Mouse (Mus musculus): ENCODE results near the gene Vmn1r198. TPM values are rescaled to one million over a fixed set of nuclear protein-coding genes. Genes with fewer than 3 reads are reported as not detected.

Vmn1r198 gene
- polyA plus RNA-seq, 1 experiment from 2014 or later = not detected

GRCm38 (mm10) chr13:22390073-22390472 lies 39.9 kb downstream of the Vmn1r198 start, which contains the start of gene Vmn1r200:
Gene Vmn1r200 (plus strand): TSS chr13:22390373.
- ATAC-seq (ENCODE audit: low FRiP score) = no peak
- H3K27me3 ChIP-seq (replicated peaks) = no peaks in the 10 kb centered on the region
- WGBS = 66% methylated on average over 3 of the region's 3 CpGs

DNA sequence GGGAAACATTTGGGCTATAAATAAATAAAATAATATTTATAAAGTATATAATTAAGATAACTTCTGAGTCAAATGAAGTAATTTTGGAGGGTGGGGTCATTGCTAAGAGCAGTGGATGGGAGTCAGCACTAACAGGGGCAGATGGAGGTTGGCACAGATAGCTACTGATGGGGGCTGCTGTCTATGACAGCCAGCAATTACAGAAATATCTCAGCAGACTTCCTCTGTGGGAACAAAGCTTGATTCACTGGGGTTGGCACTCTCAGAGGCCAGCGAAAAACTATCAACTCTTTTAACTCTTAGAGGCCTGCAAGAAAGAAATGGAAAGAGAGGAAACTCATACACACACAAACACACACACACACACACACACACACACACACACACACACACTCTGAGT lies 52.8 kb downstream of the Vmn1r198 start:
- H3K4me1 ChIP-seq = no peaks in the 10 kb centered on the region
- H3K27ac ChIP-seq (replicated peaks) = no peak overlapping the region
- H3K27me3 ChIP-seq (replicated peaks) = no peaks in the 10 kb centered on the region
- 75% methylated on average over 1 of the region's 1 CpGs for WGBS
- 0 out of 2 replicates have a peak, but pooled peaks cover 2% of the 10 kb centered on the region for H3K9me3 ChIP-seq (replicated peaks)
- H3K4me3 ChIP-seq (replicated peaks) = no peak overlapping the region
- H3K4me2 ChIP-seq = no peak overlapping the region
- no peaks in the 10 kb centered on the region for H3K36me3 ChIP-seq
- no peak for ATAC-seq (ENCODE audit: low FRiP score)
- H3K9ac ChIP-seq (replicated peaks) = no peak overlapping the region

More at GRCm38 (mm10) chr13:22390073-22390472, 39.9 kb downstream of the Vmn1r198 start, which contains the start of gene Vmn1r200:
- no peak within 1 kb of the TSS for H3K4me3 ChIP-seq (replicated peaks)
- H3K9me3 ChIP-seq (replicated peaks) = no peaks in the 10 kb centered on the region
- H3K9ac ChIP-seq (replicated peaks) = no peak within 1 kb of the TSS
- no peaks in the 10 kb centered on the region for H3K4me1 ChIP-seq
- H3K27ac ChIP-seq (replicated peaks) = no peak within 1 kb of the TSS
- H3K36me3 ChIP-seq = no peaks in the 10 kb centered on the region
- H3K4me2 ChIP-seq = no peak within 1 kb of the TSS

Other genes starting within 250 kb of the Vmn1r198 start
- gene Vmn1r189, start 244.5 kb upstream of the Vmn1r198 start, polyA plus RNA-seq (2015; fragmentation: Nextera tagmentation; extraction: Ambion mirVana) = not detected in 2 replicates
- not detected in 2 replicates for gene Vmn1r191, start 166.4 kb upstream of the Vmn1r198 start, polyA plus RNA-seq (2015; fragmentation: Nextera tagmentation; extraction: Ambion mirVana)
- not detected in 2 replicates for gene Vmn1r192, start 159.2 kb upstream of the Vmn1r198 start, polyA plus RNA-seq (2015; fragmentation: Nextera tagmentation; extraction: Ambion mirVana)
- gene Vmn1r193, start 127.2 kb upstream of the Vmn1r198 start, polyA plus RNA-seq (2015; fragmentation: Nextera tagmentation; extraction: Ambion mirVana) = not detected in 2 replicates
- not detected in 2 replicates for gene Vmn1r194, start 106.1 kb upstream of the Vmn1r198 start, polyA plus RNA-seq (2015; fragmentation: Nextera tagmentation; extraction: Ambion mirVana)
- gene Vmn1r195, start 79.8 kb upstream of the Vmn1r198 start, polyA plus RNA-seq (2015; fragmentation: Nextera tagmentation; extraction: Ambion mirVana) = not detected in 2 replicates
- not detected in 2 replicates for gene Vmn1r196, start 60.4 kb upstream of the Vmn1r198 start, polyA plus RNA-seq (2015; fragmentation: Nextera tagmentation; extraction: Ambion mirVana)
- not detected in 2 replicates for gene Vmn1r197, start 25.8 kb upstream of the Vmn1r198 start, polyA plus RNA-seq (2015; fragmentation: Nextera tagmentation; extraction: Ambion mirVana)
- gene Vmn1r199, start 29.5 kb downstream of the Vmn1r198 start, polyA plus RNA-seq (2015; fragmentation: Nextera tagmentation; extraction: Ambion mirVana) = not detected in 2 replicates
- not detected in 2 replicates for gene Vmn1r200, start 40.0 kb downstream of the Vmn1r198 start, polyA plus RNA-seq (2015; fragmentation: Nextera tagmentation; extraction: Ambion mirVana)
- gene Vmn1r201, start 121.6 kb downstream of the Vmn1r198 start, polyA plus RNA-seq (2015; fragmentation: Nextera tagmentation; extraction: Ambion mirVana) = not detected in 2 replicates
- not detected in 2 replicates for gene Vmn1r202, start 155.0 kb downstream of the Vmn1r198 start, polyA plus RNA-seq (2015; fragmentation: Nextera tagmentation; extraction: Ambion mirVana)
- gene Vmn1r203, start 167.8 kb downstream of the Vmn1r198 start, polyA plus RNA-seq (2015; fragmentation: Nextera tagmentation; extraction: Ambion mirVana) = not detected in 2 replicates
- not detected in 2 replicates for gene Vmn1r204, start 202.8 kb downstream of the Vmn1r198 start, polyA plus RNA-seq (2015; fragmentation: Nextera tagmentation; extraction: Ambion mirVana)
- not detected in 2 replicates for gene Vmn1r205, start 242.6 kb downstream of the Vmn1r198 start, polyA plus RNA-seq (2015; fragmentation: Nextera tagmentation; extraction: Ambion mirVana)

Measured in neural tube, embryonic 15.5 days (tissue).